Mouse (Mus musculus): ENCODE measurements around the gene Olfr851. TPM values are rescaled to one million over a fixed set of nuclear protein-coding genes. Genes with fewer than 3 reads are reported as not detected.

The Olfr851 gene
- total RNA-seq (2021): not detected
- long read RNA-seq, experiment 1: 0 reads
- long read RNA-seq, experiment 2: 0 reads

DNA sequence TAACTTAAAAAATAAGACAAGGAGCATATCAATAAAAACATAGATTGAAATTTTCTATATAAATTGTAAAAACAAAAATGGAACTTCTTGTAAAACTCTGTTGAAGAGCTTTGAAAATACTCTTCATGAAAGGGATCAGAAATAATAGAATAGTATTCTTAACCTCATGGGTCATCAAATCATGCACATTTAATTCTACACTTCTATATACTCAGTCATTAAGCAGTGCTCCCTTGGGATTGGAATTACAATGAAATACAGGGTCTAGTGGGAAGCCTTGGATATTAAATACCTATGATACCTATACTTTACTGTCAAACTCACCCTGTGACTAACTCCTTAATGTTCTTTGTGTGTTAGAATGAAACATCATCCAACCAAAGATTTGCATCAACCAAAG lies at the start of gene Olfr851:
Olfr851 (plus strand) TSS at position 301 of the 400 bp plus-strand sequence.
- no peak within 1 kb of the TSS for H3K27ac ChIP-seq
- H3K4me3 ChIP-seq: no peak within 1 kb of the TSS
- TF ChIP-seq CTCF (IDR thresholded peaks at IDR 0.05): no peak
- intact Hi-C loops (cut with DNase I): no loop called here
- no peak for DNase-seq (ENCODE audit: extremely low spot score in 1 of 2, low spot score in 2 of 2)

DNA sequence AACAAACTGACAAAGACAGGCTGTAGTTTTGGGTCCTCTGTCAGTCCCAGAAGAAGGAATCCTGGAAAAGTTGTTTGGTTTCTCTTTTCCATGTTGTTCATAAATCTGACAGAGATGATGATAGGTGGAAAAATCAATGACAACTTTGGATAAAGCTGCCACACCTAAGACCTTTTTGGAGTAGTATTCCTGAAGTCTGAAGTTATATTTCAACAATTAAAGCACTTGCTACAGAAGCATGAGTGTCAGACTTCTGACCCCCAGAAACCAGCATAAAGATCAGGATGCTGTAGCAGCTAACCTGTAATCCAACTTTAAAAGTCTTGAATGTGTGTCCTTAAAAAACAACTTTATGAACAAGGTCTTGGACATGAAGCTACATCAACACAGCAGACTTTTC lies 14.9 kb upstream of the Olfr851 start, which contains the start of gene Olfr850:
Olfr850 (minus strand) TSS at position 101 of the 400 bp plus-strand sequence.
- TF ChIP-seq CTCF (IDR thresholded peaks at IDR 0.05): no peak
- H3K27ac ChIP-seq: no peak within 1 kb of the TSS
- intact Hi-C loops (cut with DNase I): no loop called here
- no peak within 1 kb of the TSS for H3K4me3 ChIP-seq
- DNase-seq (ENCODE audit: extremely low spot score in 1 of 2, low spot score in 2 of 2): no peak

DNA sequence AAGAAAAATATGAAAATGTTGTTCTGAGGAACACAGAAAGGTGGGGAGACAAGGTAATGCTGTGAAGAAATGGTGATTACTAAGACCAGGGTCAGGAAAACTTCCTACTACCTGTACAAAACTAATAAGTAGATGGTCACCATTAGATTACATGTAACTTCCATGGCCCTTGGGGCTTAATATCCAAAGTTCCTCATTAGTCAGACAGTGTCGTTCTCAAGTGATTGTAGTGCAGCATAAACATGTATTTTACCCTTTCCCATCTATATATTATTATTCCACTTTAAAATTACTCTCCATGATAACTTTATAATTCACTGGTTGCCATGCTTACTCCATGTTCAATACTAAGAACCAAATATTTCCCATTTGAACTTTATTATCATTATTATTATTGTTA lies 47.9 kb downstream of the Olfr851 start, which contains the start of gene Olfr853:
Olfr853 (minus strand) TSS at position 101 of the 400 bp plus-strand sequence.
- no peak for DNase-seq (ENCODE audit: extremely low spot score in 1 of 2, low spot score in 2 of 2)
- intact Hi-C loops (cut with DNase I): no loop called here
- Histone ChIP-seq H3K4me3 (no peak within 1 kb of the TSS), H3K27ac (no peak within 1 kb of the TSS)
- no peak for TF ChIP-seq CTCF (IDR thresholded peaks at IDR 0.05)

Other genes starting within 250 kb of the Olfr851 start
- gene Olfr843, start 241.3 kb upstream of the Olfr851 start, total RNA-seq (2021): not detected
- gene Olfr844, start 176.9 kb upstream of the Olfr851 start, total RNA-seq (2021): not detected
- not detected for gene Olfr845, start 156.8 kb upstream of the Olfr851 start, total RNA-seq (2021)
- not detected for gene Olfr846, start 129.3 kb upstream of the Olfr851 start, total RNA-seq (2021)
- not detected for gene Olfr847, start 114.6 kb upstream of the Olfr851 start, total RNA-seq (2021)
- not detected for gene Olfr849, start 53.0 kb upstream of the Olfr851 start, total RNA-seq (2021)
- gene Olfr850, start 15.0 kb upstream of the Olfr851 start, total RNA-seq (2021): not detected
- not detected for gene Olfr853, start 47.8 kb downstream of the Olfr851 start, total RNA-seq (2021)
- not detected for gene Olfr854, start 74.1 kb downstream of the Olfr851 start, total RNA-seq (2021)
- not detected for gene Olfr855, start 89.3 kb downstream of the Olfr851 start, total RNA-seq (2021)
- 10 to 100 TPM; 19.1 to 23.6 TPM for gene Zfp317, start 128.8 kb downstream of the Olfr851 start, total RNA-seq (2021)
- not detected for gene Olfr857, start 216.1 kb downstream of the Olfr851 start, total RNA-seq (2021)